Mouse (Mus musculus): ENCODE data around the gene Nptxr. TPM values are rescaled to one million over a fixed set of nuclear protein-coding genes. Genes with fewer than 3 reads are reported as not detected.
A peak's percentile ranks its signal among the peaks of the same experiment; 100 is the strongest.

Nptxr gene
- total and polyA plus RNA-seq, 2 experiments from 2014 or later: 1.00 to 13.7 TPM

DNA sequence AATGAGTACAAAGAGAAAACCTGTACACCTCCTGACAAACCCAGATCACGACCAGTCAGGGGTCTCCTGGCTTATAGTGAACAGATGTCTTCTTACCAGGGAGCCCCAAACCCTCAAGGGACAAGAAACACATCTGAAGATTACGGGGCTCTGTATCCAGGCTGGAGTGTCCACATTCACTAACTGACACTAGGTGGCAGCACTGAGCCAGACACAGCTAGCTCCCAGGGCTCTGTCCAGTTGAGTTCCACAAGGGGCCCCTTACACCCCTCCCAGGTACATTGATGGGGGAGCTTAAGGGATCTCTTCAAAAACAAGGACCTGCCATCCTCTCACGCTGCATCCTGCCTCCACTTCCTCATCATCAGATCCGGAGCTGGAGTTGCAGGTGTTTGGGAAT lies 25.8 kb upstream of the Nptxr start:
- DNase-seq (ENCODE audit: low spot score) (peak; percentile 82), ATAC-seq (ENCODE audit: insufficient read depth, low read depth) (no peak)
- H3K4me1 ChIP-seq (ENCODE audit: control insufficient read depth, insufficient read depth): peaks cover 12% of the 10 kb centered on the region
- no peaks in the 10 kb centered on the region for H3K27me3 ChIP-seq (ENCODE audit: control insufficient read depth, insufficient read depth, low read length)
- TF ChIP-seq CTCF (IDR thresholded peaks at IDR 0.05; ENCODE audit: low read depth): peak; percentile 88
- no peak for TF ChIP-seq EP300 (IDR thresholded peaks at IDR 0.05; ENCODE audit: low read depth)
- no peaks in the 10 kb centered on the region for H3K9me3 ChIP-seq (replicated peaks; ENCODE audit: control insufficient read depth, low read length)
- H3K36me3 ChIP-seq (replicated peaks; ENCODE audit: control insufficient read depth, insufficient read depth, low read length): peaks cover 29% of the 10 kb centered on the region
- no peak overlapping the region for H3K9ac ChIP-seq (replicated peaks; ENCODE audit: low read depth, low read length)
- WGBS: 13% methylated on average over 4 of the region's 4 CpGs
- H3K4me3 ChIP-seq (ENCODE audit: low read depth, low read length): no peak overlapping the region
- no peak overlapping the region for H3K27ac ChIP-seq (ENCODE audit: low read depth)
- no peak overlapping the region for H3K4me2 ChIP-seq (ENCODE audit: low read depth, low read length)

DNA sequence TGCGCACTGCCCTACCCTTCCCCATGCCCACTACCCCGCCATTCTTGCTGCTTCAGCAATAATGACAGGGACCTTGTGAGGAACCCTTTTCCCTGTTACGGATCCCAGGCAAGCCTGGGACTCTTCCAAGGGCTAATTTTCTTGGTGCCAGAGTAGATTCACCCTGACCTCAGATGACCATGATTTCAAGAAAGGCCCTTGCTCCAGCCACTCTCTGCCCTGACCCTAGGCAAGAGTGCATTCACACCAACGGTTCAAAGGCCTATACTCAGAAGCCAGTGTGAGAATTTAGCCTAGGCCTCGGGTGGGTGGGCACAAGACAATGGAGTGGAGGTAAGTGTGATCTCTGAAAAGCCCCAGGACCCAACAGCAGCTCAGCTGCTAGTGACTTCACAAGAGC lies 24.9 kb upstream of the Nptxr start:
- no peaks in the 10 kb centered on the region for H3K27me3 ChIP-seq (ENCODE audit: control insufficient read depth, insufficient read depth, low read length)
- 92% methylated on average over 5 of the region's 5 CpGs for WGBS
- ATAC-seq (ENCODE audit: insufficient read depth, low read depth): no peak
- DNase-seq (ENCODE audit: low spot score): no peak
- peaks cover 29% of the 10 kb centered on the region for H3K36me3 ChIP-seq (replicated peaks; ENCODE audit: control insufficient read depth, insufficient read depth, low read length)
- TF ChIP-seq EP300 (IDR thresholded peaks at IDR 0.05; ENCODE audit: low read depth): no peak
- TF ChIP-seq CTCF (IDR thresholded peaks at IDR 0.05; ENCODE audit: low read depth): no peak
- H3K4me3 ChIP-seq (ENCODE audit: low read depth, low read length): no peak overlapping the region
- H3K4me2 ChIP-seq (ENCODE audit: low read depth, low read length): no peak overlapping the region
- H3K27ac ChIP-seq (ENCODE audit: low read depth): no peak overlapping the region
- H3K4me1 ChIP-seq (ENCODE audit: control insufficient read depth, insufficient read depth): peaks cover 12% of the 10 kb centered on the region
- no peak overlapping the region for H3K9ac ChIP-seq (replicated peaks; ENCODE audit: low read depth, low read length)
- no peaks in the 10 kb centered on the region for H3K9me3 ChIP-seq (replicated peaks; ENCODE audit: control insufficient read depth, low read length)

DNA sequence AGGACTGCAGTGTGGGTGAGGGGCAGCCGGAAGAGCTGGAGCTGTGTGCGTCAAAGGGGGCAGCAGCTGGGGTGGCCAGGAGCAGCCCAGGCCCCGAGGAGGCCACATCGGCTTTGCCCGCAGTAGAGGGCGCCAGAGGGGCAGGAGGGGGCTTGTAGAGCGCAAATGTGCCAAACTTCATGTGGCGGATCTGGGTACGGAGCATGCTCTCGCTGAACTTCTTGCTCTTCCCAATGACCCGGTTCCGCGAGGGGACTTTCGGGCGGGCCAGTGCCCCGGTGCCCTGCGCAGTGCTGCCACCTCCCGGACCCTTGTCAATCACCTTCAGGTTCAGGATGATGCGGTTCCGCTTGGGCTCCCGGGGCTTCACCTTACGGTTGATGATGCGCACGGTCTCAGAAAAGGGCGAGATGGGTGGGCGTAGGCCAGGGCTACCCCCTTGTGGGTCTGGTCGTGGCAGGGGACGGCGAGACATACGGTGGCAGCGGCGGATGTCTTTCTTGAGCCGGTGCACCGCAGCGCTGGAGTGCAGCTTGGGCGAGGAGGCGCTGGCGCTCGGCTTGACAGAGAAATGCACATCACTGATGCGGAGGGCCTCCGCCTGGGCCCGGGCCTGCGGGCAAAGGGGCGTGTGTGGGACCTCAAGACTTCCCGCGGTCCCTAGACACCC lies 23.9 kb upstream of the Nptxr start:
- no peaks in the 10 kb centered on the region for H3K27me3 ChIP-seq (ENCODE audit: control insufficient read depth, insufficient read depth, low read length)
- no peak for DNase-seq (ENCODE audit: low spot score)
- 58% methylated on average over 44 of the region's 46 CpGs for WGBS

DNA sequence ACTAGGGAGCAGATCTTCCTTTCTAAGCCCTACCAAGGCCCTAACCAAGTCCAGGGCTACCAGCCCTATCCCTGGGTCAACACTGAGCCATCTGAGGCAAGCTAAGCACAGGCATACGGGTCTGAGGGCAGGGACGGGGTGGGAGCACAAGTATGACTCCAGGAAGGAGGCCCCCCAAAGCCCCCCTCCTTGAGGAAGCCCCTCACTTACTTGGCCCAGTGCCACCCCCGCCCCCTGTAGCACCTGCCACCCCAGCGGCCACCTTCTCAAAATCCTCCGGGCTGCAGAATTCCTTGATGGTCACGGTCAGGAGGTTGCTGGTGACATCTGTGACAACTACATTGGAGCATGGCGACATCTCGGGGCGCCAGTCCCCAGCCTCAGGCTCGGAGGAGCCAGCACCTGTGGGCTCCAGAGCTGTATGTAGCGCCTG lies 23.2 kb upstream of the Nptxr start:
- no peak overlapping the region for H3K27ac ChIP-seq (ENCODE audit: low read depth)
- H3K9me3 ChIP-seq (replicated peaks; ENCODE audit: control insufficient read depth, low read length): no peaks in the 10 kb centered on the region
- H3K4me2 ChIP-seq (ENCODE audit: low read depth, low read length): no peak overlapping the region
- H3K4me3 ChIP-seq (ENCODE audit: low read depth, low read length): no peak overlapping the region
- H3K9ac ChIP-seq (replicated peaks; ENCODE audit: low read depth, low read length): no peak overlapping the region
- DNase-seq (ENCODE audit: low spot score) (no peak), ATAC-seq (ENCODE audit: insufficient read depth, low read depth) (no peak)
- TF ChIP-seq EP300 (IDR thresholded peaks at IDR 0.05; ENCODE audit: low read depth) (no peak), CTCF (IDR thresholded peaks at IDR 0.05; ENCODE audit: low read depth) (no peak)
- H3K4me1 ChIP-seq (ENCODE audit: control insufficient read depth, insufficient read depth): peaks cover 8% of the 10 kb centered on the region
- no peaks in the 10 kb centered on the region for H3K27me3 ChIP-seq (ENCODE audit: control insufficient read depth, insufficient read depth, low read length)
- WGBS: 94% methylated on average over 11 of the region's 11 CpGs
- peaks cover 36% of the 10 kb centered on the region for H3K36me3 ChIP-seq (replicated peaks; ENCODE audit: control insufficient read depth, insufficient read depth, low read length)

More for the DNA sequence above, 23.9 kb upstream of the Nptxr start:
- Histone ChIP-seq H3K4me3 (ENCODE audit: low read depth, low read length) (no peak overlapping the region), H3K9me3 (replicated peaks; ENCODE audit: control insufficient read depth, low read length) (no peaks in the 10 kb centered on the region), H3K9ac (replicated peaks; ENCODE audit: low read depth, low read length) (no peak overlapping the region), H3K4me1 (ENCODE audit: control insufficient read depth, insufficient read depth) (peaks cover 12% of the 10 kb centered on the region), H3K4me2 (ENCODE audit: low read depth, low read length) (0 out of 2 replicates have a peak overlapping the region, but pooled peaks have one; percentile 10), H3K27ac (ENCODE audit: low read depth) (no peak overlapping the region), H3K36me3 (replicated peaks; ENCODE audit: control insufficient read depth, insufficient read depth, low read length) (peaks cover 29% of the 10 kb centered on the region)
- TF ChIP-seq CTCF (IDR thresholded peaks at IDR 0.05; ENCODE audit: low read depth) (peak; percentile 41), EP300 (IDR thresholded peaks at IDR 0.05; ENCODE audit: low read depth) (no peak)
- no peak for ATAC-seq (ENCODE audit: insufficient read depth, low read depth)

DNA sequence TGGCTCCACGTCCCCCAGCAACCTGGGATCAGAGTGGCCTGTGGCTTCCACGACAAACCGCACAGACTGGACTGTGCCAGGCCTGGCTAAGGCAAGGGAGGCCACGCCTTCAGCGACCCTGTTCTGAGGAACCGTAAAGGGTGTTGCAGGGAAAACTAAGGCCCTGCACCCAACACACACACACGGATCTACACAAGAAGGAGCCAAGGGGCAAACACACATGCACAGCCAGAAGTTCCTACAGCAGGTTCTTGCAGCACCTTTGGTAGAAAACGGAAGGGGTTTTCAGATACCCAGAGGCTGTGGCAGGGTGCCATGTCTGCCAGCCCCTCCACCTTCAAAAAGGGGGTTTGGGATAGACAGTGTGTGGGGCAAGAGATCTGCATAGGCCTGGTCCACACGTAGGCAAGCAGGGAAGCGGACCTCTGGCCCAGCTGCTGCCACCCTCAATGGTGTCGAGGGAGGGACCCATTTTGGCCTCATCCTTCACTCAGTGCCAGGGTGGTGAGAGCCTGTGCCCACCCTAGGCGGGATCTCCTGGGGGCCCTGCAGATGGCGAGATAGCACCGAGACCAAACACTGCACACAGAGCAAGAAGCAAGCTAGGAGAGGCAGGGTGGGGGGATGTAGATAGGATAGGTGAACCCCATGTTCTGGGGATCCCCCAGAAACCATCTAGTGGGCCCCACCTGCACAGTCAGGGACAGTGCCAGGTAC lies 22.7 kb upstream of the Nptxr start:
- H3K27me3 ChIP-seq (ENCODE audit: control insufficient read depth, insufficient read depth, low read length): no peaks in the 10 kb centered on the region
- no peak overlapping the region for H3K27ac ChIP-seq (ENCODE audit: low read depth)
- 85% methylated on average over 14 of the region's 14 CpGs for WGBS
- H3K9me3 ChIP-seq (replicated peaks; ENCODE audit: control insufficient read depth, low read length): no peaks in the 10 kb centered on the region
- ATAC-seq (ENCODE audit: insufficient read depth, low read depth) (no peak), DNase-seq (ENCODE audit: low spot score) (no peak)
- no peak overlapping the region for H3K4me2 ChIP-seq (ENCODE audit: low read depth, low read length)
- TF ChIP-seq EP300 (IDR thresholded peaks at IDR 0.05; ENCODE audit: low read depth): no peak
- no peak for TF ChIP-seq CTCF (IDR thresholded peaks at IDR 0.05; ENCODE audit: low read depth)
- H3K4me3 ChIP-seq (ENCODE audit: low read depth, low read length): no peak overlapping the region
- H3K4me1 ChIP-seq (ENCODE audit: control insufficient read depth, insufficient read depth): peaks cover 8% of the 10 kb centered on the region; the same call in 1 of the 2 replicates
- no peak overlapping the region for H3K9ac ChIP-seq (replicated peaks; ENCODE audit: low read depth, low read length)
- peaks cover 38% of the 10 kb centered on the region for H3K36me3 ChIP-seq (replicated peaks; ENCODE audit: control insufficient read depth, insufficient read depth, low read length)
